Mouse (Mus musculus) urinary bladder, postnatal 36 days (tissue): ENCODE data around the gene Gm765.

Source experiments
- DNase-seq, 2 experiments: peaks; one replicate each; pipeline ENCODE4 v3.0.0; 2022; ENCODE audit warnings: low spot score in 2 of 2, mixed read lengths in 1 of 2

The Gm765 gene

GRCm38 (mm10) chr6:98221970-98222369 lies 120.6 kb downstream of the Gm765 start:
- no peak for DNase-seq

GRCm38 (mm10) chr6:98212225-98212624 lies 130.3 kb downstream of the Gm765 start:
- DNase-seq = no peak

GRCm38 (mm10) chr6:98210237-98210636 lies 132.3 kb downstream of the Gm765 start:
- DNase-seq = no peak

- DNase-seq = no peak
These were observed 134.5 kb downstream of the Gm765 start for GRCm38 (mm10) chr6:98208051-98208450.

- no peak for DNase-seq
These were observed 143.8 kb downstream of the Gm765 start for GRCm38 (mm10) chr6:98198706-98199105.

- DNase-seq = no peak
These were observed 151.7 kb downstream of the Gm765 start for GRCm38 (mm10) chr6:98190745-98191442.
